Mouse (Mus musculus) spleen, adult 2 months (tissue): ENCODE measurements around the gene Cxcl10.

Source experiments
- CTCF ChIP-seq: fragments of 200-500 bp; IDR thresholded peaks from 2 replicates; pipeline ENCODE4 v1.5.1; 2011; ENCODE audit warnings: mild to moderate bottlenecking, inconsistent platforms; ENCODE audit not compliant: insufficient read depth, insufficient read length, insufficient replicate concordance; ENCODE audit errors: extremely low read depth
- POLR2A ChIP-seq: fragments of 200-500 bp; IDR thresholded peaks from 2 replicates; pipeline ENCODE4 v1.6.1; 2011; ENCODE audit warnings: low read depth, low read length, inconsistent platforms

GRCm38 (mm10) chr5:92387433-92387832, 38.7 kb upstream of the Cxcl10 start:
- TF ChIP-seq CTCF (no peak), POLR2A (no peak)
